Mouse (Mus musculus): Measurements from ENCODE around the gene Prkch.

The Prkch gene

DNA sequence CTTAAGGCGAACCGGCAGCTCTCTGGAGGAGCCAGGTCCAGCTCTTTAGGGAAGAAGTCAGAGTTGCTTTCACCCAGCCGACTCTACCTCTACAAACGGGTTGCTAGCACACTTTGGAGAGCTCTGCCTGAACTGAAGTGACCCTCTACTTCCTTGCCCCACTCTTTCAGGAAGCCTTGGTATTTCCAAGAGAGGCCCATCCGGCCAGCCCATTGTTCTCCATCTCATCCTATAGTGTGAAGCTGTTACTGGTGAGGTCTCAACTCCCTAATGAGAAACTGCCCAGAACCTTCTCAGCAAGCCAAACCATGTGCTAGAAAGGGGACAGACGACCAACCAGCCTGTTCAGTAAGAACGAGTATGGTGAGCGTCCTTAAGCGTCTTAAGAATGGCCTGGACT is 1.3 kb upstream of the Prkch start:
- DNase-seq (ENCODE audit: low spot score) = no peak

DNA sequence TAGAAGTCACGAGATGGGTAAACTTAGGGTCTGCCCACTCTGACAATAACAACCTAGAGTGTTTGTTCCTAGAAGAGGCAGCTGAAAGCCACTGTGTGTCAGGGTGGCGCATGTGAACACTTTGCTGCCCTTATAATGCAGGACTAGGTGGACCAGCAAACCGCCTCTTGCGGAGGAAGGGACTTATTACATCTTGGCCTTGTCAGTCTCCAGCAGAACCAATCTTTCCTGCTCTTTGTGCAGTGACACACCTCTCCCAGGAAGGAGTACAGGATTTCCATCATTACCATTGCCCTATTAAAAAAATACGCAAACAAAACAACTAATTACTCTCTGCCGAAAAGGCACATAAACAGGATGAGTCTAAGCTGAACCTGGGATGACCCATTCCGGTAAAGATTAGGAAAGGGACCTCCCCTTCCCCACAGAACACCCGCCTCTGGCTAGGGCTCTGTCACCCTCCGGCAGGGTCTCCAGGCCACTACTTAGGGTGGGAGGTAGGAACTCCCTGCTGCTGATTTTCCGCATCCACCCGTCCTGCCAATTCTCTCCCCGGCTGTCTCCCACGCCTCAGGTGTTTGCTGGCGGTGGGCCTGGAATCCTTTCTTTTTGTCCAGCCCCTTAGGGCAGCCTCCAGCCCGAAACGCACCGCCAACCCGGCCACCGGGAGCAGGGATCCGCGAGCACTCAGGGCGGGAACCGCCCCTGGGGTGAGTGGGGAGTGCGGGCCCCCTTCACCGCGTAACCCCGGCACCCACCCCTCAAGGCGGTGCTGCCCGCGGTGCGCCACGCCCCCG is 585 bp upstream of the Prkch start:
- DNase-seq (ENCODE audit: low spot score) = no peak

DNA sequence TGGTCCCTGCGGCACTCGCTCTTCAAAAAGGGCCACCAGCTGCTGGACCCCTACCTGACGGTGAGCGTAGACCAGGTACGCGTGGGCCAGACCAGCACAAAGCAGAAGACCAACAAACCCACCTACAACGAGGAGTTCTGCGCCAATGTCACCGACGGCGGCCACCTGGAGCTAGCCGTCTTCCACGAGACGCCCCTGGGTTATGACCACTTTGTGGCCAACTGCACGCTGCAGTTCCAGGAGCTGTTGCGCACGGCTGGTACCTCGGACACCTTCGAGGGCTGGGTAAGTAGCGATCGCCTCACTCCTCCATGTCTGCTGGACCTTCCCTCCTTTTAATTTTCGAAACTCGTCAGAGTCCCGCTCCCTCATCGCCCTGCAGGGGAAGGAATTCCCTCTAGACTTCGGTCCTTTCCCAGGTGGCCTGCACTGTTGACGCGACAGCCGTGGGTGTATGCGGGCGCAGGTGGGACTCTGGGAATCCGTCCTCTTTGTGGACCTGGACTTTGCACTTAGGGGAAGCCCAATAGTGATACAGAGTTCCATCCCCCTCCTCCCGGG is 725 bp downstream of the Prkch start:
- no peak for DNase-seq (ENCODE audit: low spot score)

DNA sequence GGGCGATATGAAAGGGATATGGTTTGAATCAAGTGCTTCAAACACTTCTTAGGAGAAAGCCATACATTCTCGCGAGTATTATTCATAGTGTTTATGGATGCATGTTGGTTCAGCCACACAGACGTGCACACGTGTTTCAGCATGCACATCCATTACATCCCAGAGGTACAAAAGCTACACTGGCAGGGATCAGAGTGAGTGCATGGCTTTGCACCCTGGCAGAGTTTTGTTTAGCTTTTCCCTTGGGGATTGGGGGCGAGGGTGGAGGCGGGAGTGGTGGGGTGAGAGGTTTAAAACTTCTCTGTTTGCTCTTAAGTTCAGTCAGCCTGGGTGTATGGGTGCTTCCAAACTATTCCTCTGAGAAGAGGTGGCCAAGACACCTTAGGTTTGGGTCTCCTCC is 1.3 kb downstream of the Prkch start:
- DNase-seq (ENCODE audit: low spot score) = no peak

DNA sequence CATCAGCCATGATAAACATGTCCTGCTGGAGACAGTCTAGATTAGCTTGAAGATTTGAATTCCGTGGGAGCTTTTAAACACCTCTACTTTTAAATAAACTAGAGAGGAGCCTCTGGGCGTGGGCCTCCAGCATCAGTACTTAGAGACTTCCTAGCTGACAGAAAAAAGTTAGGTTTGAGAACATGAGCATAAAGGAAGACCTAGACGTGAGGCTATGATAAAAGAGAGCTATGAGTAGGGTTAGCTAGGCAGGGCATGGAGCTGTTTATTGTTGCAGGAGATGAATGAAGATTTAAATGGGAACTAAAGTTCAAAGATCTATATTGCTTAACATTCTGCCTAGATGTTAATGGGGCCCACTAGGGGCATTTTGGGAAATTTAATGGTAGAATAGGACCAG is 2.7 kb downstream of the Prkch start:
- no peak for DNase-seq (ENCODE audit: low spot score)

DNA sequence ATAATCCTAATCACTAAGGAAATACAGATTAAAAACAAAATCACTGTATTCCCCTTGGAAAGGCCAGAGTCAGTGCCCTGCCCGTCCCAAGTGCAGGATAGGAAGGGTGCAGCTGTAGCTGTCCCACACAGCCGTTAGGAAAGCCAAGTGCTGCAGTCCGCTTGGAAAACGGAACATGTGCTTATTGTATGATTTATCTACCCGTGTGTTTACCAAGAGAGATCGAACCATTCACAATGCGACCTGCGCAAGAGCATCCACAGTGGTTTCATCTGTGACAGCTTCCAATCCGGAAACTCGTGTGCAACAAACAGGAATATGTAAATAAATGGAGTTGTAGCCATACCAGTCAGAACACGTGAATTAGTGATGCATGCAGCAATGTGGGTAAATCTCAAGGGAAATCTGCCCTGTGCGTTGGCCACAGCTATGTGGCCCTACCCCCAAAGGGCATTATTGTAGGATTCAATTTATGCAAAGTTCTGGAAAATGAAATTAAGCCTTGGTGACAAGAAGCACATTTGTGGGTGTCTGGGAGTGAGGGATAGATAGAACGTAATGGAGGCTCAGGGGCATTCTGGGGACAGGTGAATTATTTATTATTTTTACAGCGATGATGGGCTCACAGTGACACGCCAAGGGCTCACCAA is 6.2 kb downstream of the Prkch start:
- no peak for DNase-seq (ENCODE audit: low spot score)

DNA sequence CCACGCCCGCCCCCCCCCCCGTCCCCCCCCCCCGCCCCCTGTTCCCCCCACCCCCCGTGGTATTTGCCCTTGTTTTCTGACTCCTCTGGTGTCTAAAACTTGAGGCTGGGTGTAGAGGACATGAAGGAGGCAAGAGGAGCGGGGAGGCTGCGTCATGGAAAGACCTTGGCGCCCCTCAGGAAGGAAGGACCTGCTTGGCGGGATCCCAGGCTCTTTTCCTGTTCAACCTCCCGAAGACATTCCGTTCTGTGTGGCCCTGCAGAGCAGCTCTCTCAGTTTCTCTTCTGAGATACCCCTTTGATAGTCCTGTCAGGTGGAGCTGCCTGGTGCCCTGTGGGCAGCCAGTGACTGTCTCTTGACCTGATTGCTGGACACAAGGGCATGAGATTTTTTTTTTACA is 7.0 kb downstream of the Prkch start:
- DNase-seq (ENCODE audit: low spot score) = no peak

DNA sequence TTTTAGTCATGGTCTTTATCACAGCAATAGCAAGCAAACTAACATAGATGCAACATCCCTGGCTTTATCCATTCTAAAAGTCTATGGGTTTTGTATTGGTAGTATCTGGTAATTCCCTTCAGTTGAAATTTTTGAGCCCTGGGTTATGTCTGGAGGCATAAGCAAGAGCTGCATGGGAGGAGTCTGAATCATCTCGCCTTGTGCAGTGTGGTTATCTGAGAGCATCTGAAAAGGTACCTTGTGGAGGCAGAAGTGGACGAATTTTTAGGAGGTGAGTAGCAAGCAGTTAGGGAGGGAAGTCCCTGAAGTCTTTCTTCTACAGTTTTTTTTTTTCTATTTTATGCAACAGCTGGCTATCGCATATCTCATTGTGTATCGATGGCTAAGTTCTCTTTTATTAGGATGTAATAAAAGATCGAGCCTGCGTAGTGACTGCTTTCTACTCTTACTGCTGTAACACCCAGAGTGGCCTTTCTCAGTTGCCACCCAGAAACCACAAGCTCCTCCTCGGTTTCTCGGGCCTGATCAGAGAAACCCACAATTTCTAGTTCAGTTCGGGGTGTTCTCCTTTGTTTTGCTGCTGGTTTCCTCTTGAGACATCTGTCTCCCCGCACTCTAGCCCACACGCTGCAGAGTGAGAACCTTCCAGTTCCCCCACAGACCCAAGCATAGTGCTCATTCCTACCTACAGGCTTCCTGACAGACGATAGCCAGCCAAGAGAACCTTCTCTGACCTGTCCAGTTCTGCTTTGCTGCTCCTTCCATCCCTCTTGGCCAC is 8.6 kb downstream of the Prkch start:
- no peak for DNase-seq (ENCODE audit: low spot score)

DNA sequence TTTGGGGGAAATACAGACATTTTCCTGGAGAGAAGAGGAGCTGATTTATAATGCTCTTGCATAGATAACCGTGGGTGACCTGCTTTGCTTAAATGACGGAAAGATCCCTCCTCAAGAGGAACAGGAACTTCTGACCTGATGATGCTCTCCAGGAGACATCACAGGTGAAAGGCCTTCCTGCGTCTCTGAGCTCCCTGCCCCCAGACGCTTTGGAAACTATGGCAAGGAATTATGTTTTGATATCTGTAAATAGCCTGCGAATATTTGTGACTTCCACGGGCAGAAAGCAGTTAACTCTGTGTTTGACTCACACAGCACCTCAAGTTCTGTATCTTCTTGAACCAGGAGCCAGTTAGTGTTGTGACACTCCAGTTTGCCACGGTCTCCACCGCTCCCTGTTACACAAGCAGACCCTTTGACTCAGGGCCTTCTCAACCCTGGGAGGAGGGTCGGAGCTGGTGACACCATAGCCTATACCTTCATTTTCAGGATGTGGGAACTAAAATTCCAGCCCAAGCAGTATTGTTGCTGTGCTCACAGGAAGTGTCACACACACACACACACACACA is 9.7 kb downstream of the Prkch start:
- no peak for DNase-seq (ENCODE audit: low spot score)

DNA sequence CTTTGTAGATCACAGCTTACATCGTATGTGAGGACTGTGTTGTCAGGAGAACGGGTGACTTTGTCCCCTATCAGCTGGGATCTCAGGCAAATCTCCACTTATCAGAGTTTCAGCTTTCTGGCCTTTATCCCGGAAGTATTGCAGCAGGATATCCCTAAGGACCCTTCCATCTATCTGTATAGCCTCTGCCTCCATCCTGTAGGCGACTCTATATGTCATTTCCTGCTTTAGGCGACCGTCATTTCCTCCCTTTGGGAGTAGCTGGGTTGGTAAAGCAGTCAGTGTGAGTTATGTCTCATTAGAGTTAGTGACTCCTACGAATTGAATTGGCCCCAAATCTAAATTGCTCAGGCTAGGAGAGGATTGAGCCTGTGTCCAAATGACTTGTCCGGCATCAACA is 10.6 kb downstream of the Prkch start:
- no peak for DNase-seq (ENCODE audit: low spot score)

DNA sequence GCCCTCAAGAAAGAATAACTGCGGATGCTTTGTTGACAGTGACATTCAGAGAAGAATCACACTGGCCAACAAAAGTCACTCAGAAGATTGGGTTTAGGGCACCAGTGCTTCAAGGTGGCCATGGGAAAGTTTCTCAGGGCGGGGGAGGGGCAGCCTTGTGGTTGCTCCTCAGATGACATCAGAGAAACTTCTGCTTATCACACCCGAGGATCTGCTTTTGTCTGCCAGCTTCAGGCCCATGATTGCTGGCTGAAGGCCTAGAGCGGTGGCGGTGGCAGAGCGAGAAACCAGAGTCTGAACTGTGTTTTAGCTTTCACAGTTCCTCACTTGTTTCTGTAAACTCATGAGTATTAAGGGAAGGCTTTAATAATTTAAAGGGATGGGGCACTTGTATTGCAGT is 13.6 kb downstream of the Prkch start:
- DNase-seq (ENCODE audit: low spot score) = no peak

DNA sequence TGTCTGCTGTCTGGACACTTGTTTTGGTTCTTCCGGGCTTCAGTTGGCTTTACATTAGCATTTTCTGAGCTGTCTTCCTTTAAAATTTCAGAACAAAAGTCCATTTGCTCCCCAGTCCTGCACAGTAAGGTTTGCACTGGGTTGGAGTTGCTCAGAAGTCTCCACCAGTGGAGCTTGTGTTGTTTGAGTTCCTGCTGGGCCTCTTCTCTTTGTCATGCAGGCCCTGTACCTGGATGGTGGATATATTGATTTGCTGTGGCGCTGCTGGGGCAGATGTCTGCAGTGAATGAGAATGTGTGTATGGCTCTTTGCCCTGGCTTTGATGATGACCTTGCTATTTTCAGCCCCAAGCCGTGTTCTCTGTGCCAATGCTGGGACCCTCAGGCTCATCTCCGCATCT is 15.9 kb downstream of the Prkch start:
- DNase-seq (ENCODE audit: low spot score) = no peak

DNA sequence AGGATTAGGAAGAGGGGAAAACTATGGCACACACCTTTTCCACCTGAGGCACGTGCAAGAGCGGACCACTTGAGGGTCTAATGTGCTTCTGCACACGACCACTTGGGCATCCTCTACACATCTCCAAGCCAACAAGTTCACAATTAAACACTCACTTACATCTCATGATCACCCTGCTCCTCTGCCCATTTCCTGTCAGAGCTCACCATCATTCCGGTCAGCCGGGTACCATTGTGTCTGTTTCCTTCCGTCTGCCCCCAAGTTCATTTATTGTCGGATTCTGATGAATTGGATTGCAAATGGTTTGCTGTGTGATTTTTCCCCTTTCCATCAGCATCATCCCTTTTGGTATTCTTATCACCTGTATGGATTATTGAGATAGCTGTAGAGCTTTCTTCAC is 18.4 kb downstream of the Prkch start:
- DNase-seq (ENCODE audit: low spot score) = no peak

DNA sequence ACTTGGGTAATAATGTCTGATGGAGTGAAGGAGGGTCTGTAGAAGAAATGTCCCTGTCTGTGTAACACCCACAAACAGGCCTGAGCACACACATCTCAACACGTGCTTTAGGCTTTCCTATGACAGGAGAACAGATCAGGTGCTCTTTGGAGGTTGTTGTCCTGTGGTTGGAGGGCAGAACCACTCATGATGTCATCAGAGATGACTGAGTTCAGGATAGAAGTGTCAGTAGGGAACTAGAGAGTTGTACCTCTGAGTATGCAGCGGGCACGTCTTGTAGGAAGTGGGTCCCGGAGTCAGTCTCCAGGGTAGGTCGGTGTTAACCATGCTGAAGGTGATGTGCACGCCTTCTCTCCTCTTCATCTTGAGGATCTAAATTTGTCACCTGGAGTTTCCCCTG is 19.1 kb downstream of the Prkch start:
- DNase-seq (ENCODE audit: low spot score) = no peak

DNA sequence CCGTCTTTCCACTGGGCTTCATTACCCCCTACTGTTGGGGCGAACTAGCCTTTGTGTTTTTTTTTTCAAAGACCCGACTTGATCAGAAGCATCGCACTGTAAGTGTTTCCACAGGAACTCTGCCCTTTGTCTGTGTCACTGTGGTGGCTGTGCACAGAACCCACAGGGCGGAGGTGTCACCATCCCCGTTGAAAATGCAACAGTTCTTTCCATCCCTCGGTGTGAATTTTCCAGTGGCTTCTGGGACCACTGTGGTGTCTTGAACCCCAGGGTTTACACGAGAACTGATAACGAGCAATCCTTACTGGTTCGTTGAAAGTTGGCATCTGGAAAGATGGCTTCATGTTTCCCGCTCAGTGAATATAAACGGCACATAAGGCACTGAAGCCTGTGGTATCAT is 20.2 kb downstream of the Prkch start:
- no peak for DNase-seq (ENCODE audit: low spot score)

DNA sequence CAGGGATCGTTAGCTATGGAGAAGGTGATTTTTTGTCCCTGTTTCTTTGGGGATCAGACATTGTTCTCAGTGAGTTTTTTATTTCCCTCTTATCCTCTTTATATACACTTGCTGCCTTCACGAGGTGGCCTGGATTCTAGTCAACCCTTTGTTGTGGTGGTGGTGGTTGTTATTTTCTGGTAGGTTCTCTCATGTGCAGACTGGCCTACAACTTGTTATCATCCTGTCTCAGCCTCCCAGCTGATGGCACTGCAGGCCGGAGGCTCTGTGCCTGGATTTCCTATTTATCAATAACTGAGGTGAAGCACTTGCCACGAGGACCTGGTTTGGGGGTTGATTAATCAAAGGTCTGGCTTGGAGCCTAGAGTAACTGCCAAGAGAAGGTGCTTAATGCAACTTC is 20.6 kb downstream of the Prkch start:
- DNase-seq (ENCODE audit: low spot score) = no peak

DNA sequence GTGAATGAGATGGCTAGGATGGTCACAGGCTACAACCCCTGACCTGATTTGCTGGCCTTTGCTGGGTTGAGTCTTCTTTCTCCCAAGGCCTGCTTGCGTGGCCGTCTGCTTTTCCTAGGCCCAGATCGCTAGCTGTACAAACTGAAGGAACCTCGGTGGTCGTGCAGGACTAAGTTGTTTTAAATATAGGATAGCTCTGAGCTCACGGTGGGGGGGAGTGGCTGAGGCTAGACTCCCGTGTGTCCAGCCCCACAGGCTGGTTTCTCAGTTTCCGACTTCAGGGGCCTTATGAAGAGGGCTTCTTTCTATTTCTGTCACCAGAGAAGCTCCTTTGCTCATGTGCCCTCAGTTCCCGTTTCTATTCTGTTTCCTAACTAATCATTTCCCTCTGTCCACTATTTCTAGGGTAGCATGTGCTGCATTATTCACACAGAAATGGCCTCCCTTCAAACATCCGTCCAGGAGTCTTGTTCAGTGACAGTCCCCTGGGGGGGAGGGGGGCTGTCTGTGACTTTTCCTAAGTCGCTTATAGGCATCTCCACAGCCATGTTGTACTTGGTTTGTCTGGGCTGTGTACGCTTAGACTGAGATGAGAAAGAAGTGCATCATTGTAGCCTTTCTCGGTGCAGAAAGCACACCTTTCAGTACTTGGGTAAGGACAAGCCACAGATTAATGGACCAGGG is 22.9 kb downstream of the Prkch start:
- DNase-seq (ENCODE audit: low spot score) = no peak

DNA sequence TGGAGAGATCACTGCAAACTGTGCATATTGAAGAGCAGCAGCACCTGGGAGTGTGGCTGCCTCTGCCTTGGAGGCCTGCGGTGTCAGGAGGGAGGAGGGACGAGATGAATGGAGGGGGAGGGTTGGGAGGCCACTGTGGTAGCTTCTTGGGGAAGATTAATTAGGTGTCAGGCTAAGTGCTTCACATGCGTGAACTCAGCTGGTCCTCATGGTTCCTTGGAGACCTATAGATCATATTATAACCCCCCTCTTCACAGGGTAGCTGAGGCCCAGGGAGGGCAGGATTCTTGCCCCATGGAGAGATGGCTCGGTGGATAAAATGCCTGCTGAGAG is 23.4 kb downstream of the Prkch start:
- no peak for DNase-seq (ENCODE audit: low spot score)

DNA sequence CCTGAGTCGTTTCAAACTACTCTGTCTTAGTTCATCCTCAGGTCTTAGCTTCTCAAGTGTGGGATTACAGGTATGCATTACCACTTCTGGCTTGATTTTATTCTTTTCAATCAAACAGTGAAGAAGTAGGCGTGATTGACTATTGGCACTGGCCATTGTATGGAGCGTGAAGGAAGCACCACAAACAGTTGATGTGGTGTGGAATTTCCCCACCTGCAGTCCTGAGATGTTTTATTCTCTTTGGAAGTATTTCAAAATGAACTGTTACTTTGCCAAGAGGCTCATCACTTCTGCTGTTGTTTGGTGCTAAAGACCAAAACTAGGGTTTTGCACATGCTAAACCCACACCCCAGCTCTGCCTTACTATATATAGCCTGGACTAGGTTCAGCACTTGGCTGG is 24.7 kb downstream of the Prkch start:
- no peak for DNase-seq (ENCODE audit: low spot score)

DNA sequence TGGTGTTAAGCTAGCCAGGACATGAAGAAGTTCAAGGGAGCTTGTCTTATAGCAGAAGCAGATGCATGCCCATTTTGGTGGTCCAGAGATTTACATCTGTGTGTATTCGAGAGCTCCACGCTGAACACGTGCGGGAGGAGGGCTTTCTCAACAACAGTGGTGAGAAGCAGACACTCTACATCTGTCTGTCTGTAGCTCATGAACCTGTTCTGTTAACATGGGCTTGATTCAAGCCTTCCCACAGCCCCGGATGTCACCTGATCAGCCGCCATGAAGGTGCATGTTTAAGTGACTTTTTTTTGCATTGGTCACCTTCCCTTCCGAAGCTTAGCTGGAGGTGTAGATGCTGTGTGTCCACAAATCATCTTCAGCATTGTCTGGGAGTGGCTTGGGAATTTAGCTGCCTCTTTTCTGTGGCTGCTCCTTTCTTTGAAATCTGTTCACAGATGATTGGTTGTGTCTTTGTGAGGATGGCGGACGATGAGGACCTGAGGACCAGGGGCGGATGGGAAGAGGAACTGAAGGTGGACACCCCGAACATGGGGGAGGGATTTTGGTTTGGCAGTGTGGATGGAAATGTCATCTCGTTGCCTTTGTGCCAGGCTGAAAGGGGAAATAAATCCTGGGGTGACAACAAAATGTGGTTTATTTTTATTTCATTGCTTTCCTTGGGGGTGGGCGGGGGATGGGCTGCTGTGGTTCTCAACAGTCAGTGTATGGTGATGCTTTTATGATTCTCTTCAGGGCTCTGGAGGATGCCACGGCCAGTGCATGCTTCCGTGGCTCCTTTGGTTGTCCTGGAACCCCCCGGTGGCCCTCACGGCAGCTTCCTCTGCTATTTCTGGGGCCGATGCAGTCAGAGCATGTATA is 25.3 kb downstream of the Prkch start:
- DNase-seq (ENCODE audit: low spot score) = no peak

DNA sequence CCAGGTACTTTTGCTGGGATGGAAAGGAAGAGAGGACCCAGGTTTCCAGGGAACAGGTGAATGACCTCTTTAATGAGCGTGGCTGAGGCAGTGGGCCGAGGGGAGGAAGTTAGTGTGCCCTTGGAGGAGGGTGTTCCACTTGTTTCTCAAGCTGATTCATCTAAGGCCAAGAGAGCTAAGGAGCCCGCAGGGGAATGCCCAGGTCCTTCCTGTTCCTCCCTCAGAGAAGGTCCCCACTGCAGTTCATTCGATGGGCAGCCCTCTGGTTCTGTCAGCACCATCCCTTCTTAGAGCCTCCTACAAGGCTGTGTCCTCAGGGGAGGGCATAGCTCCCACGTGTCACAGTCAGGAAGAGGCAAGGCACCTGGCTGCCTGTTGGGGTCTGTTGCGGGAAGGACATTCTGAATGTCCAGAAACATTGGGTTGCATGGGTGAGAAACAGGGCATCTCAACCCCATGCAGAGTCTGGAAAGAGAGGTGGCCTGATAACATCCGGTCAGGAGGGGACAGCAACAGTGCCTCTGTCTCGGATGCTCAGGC is 26.3 kb downstream of the Prkch start:
- no peak for DNase-seq (ENCODE audit: low spot score)
